Mouse (Mus musculus): ENCODE data around the gene Gm20388. TPM values are rescaled to one million over a fixed set of nuclear protein-coding genes. Genes with fewer than 3 reads are reported as not detected.

Gm20388 gene
- polyA plus RNA-seq, 1 experiment from 2014 or later: not detected

DNA sequence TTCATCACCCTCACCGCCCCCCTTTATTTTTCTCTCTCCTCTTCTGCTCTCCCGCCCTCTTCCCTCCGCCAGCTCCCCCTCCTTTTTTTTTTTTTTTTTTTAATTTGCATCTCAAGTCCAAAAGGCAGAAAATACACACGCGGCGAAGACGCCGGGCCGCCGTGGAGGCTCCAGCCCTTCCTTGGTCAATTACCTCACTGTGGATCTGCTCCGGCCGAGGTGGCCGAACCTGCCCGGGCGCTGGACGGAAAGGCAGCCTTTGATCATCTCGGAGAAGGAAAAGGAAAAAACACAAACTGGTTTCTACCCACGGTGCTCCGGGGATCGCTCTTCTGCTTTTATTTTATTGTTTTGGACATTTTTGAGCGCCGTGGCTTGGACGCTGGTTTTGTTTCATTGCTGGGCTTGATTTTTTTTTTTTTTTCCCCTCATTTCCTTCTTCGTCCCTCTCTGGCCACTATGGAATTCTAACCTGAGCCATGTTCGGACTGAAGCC, 578.0 kb downstream of the Gm20388 start:
- Histone ChIP-seq H3K9me3 (ENCODE audit: control insufficient read depth, low read length) (no peaks in the 10 kb centered on the region), H3K27me3 (ENCODE audit: control insufficient read depth, insufficient read depth, low read length) (no peaks in the 10 kb centered on the region), H3K4me2 (replicated peaks) (peak overlapping the region; percentile 98), H3K36me3 (replicated peaks; ENCODE audit: control insufficient read depth, insufficient read depth) (no peaks in the 10 kb centered on the region), H3K9ac (peak overlapping the region; percentile 94), H3K4me3 (replicated peaks; ENCODE audit: low read length) (peak overlapping the region; percentile 87), H3K27ac (peak overlapping the region; percentile 100), H3K4me1 (replicated peaks; ENCODE audit: control insufficient read depth, insufficient read depth, low read length) (peaks cover 68% of the 10 kb centered on the region)
- DNase-seq (ENCODE audit: low spot score) (no peak), ATAC-seq (ENCODE audit: low FRiP score) (no peak)
- under 1% methylated on average over 24 of the region's 25 CpGs for WGBS

DNA sequence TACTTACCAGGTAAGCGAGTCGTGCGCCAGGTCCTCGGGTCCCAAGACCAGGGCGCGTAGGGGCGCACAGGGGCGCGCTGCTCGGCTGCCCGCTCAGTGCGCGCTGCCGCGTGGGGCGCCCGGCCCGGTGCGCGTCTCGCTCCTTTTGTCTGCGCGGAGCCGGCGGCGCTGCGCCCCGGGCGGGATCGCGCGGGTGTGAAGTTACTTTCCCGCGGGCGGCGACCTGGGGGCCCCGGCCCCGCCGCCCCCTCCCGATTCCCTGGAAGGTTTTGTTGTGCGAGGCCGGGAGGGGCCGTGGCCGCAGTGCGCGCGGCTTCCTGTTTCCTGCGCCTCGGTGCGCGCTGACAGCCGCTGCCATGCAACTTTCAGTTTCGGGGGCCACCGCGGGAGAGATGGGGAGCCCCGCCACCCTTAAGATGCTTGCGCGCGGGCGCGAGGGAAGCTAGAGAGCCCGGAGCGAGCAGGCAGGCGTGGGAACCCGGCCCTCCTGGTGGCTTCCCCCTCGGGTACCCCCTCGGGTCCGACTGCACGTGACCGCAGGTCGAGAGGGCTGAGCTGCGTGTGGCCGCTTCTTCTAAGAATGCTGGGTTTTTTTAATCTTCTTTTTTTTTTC, 578.6 kb downstream of the Gm20388 start:
- ATAC-seq (ENCODE audit: low FRiP score) (no peak), DNase-seq (ENCODE audit: low spot score) (peak; percentile 68)
- peak overlapping the region; percentile 98 for H3K4me2 ChIP-seq (replicated peaks)
- under 1% methylated on average over 70 of the region's 73 CpGs for WGBS
- H3K36me3 ChIP-seq (replicated peaks; ENCODE audit: control insufficient read depth, insufficient read depth): no peaks in the 10 kb centered on the region
- peak overlapping the region; percentile 100 for H3K27ac ChIP-seq
- H3K4me3 ChIP-seq (replicated peaks; ENCODE audit: low read length): peak overlapping the region; percentile 87
- peaks cover 69% of the 10 kb centered on the region for H3K4me1 ChIP-seq (replicated peaks; ENCODE audit: control insufficient read depth, insufficient read depth, low read length)
- H3K9ac ChIP-seq: peak overlapping the region; percentile 94
- H3K9me3 ChIP-seq (ENCODE audit: control insufficient read depth, low read length): no peaks in the 10 kb centered on the region
- no peaks in the 10 kb centered on the region for H3K27me3 ChIP-seq (ENCODE audit: control insufficient read depth, insufficient read depth, low read length)

DNA sequence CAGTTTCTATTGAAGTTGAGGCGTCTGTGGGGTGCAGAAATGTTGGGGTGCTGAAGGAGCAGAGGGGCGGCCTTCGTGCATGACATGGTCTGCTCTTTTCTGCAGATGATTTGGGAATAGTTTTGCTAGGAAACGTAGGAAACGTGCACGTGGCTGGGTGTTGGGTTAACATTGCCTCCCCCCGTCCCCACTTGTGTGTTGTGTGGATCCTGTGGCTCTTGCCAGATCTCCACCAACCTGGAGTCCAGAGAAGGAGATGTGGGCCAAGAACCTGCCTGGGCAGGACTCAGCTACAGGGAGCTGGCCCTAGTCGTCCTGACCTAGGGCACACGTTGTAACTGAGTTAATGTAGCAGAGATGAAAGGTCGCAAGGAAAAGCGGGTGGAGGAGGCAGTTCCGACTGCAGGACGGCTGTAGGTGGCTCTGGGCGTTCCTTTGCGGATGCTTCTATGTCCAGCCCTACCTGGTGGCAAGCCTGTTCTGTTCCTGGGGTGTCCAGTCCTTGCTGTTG, 579.2 kb downstream of the Gm20388 start:
- Histone ChIP-seq H3K4me2 (replicated peaks) (peak overlapping the region; percentile 98), H3K27ac (peak overlapping the region; percentile 100), H3K4me1 (replicated peaks; ENCODE audit: control insufficient read depth, insufficient read depth, low read length) (peaks cover 69% of the 10 kb centered on the region), H3K27me3 (ENCODE audit: control insufficient read depth, insufficient read depth, low read length) (no peaks in the 10 kb centered on the region), H3K9ac (peak overlapping the region; percentile 94), H3K4me3 (replicated peaks; ENCODE audit: low read length) (peak overlapping the region; percentile 87), H3K9me3 (ENCODE audit: control insufficient read depth, low read length) (no peaks in the 10 kb centered on the region), H3K36me3 (replicated peaks; ENCODE audit: control insufficient read depth, insufficient read depth) (no peaks in the 10 kb centered on the region)
- DNase-seq (ENCODE audit: low spot score) (no peak), ATAC-seq (ENCODE audit: low FRiP score) (no peak)
- whole genome bisulfite sequencing: 1% methylated on average over 15 of the region's 15 CpGs

DNA sequence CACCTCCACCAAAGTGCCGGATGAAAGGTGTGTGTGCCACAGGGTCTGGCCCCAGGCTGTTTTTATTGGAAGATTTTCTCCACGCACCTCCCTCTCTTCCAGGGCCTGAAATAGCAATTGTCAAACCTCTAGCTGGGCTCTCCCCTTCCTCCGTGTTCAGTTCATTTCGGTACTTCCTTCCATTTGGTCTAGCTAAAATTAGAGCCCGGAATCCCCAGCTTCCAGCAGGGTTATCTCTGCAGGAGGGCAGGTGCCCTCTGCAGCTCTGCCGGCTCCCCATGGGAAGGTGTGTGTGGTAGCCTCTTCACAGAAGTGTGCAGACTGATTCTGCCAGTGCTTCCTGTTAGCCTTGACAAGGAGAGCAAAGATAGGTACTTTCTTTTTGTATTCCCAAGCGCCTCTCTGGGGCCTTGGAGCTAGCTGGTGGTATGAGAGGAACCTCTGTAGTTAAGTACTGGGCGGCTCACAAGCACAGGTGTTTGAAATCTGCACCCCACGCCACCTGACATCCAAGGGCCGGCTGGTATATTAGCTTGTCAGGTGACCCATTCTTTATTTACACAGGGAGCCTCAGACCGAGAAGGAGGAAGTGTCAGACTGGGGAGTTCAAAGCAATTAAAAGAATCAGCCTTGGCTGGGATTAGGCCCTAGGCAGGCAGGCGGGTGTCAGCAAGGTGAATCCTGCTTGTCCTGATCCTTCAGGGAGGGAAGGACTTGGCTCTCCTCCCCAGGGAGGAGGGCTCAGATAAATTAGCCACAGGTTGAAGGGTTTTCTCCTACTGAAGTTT, 579.9 kb downstream of the Gm20388 start:
- Histone ChIP-seq H3K36me3 (replicated peaks; ENCODE audit: control insufficient read depth, insufficient read depth) (no peaks in the 10 kb centered on the region), H3K9ac (peak overlapping the region; percentile 94), H3K27me3 (ENCODE audit: control insufficient read depth, insufficient read depth, low read length) (no peaks in the 10 kb centered on the region), H3K27ac (peak overlapping the region; percentile 100), H3K4me1 (replicated peaks; ENCODE audit: control insufficient read depth, insufficient read depth, low read length) (peaks cover 69% of the 10 kb centered on the region), H3K4me2 (replicated peaks) (peak overlapping the region; percentile 98), H3K9me3 (ENCODE audit: control insufficient read depth, low read length) (no peaks in the 10 kb centered on the region), H3K4me3 (replicated peaks; ENCODE audit: low read length) (peak overlapping the region; percentile 87)
- ATAC-seq (ENCODE audit: low FRiP score) (no peak), DNase-seq (ENCODE audit: low spot score) (no peak)
- WGBS: 13% methylated on average over 12 of the region's 12 CpGs

DNA sequence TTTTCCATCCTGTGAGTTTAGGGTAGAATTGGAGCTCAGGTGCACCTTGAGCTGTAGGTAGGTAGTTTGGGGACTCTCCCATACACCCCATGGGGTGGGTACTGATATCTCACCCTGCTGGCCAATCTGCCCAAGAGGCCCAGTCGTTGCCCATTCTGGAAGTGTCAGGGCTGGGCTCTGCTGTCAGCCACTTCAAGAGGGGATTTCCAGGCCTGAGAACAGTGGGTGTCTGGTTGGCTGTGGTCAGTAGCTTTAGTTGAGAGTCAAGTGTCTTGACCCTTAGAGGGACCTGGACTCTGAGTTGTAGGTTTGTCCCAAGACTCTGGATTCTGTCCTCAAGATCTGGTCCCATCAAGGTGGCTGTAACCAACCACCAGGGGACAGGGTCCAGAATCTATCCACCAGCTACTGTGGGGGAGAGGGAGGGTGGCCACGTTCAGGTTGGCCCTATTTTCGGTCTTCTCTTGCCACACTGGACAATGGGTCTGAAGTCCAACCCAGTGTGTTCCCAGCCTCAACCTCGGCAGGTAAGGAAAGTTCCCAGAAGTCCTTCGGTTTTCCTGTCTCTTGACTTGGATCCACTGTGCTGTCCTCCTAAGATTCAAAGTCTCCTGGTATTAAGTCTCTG, 580.6 kb downstream of the Gm20388 start:
- Histone ChIP-seq H3K4me2 (replicated peaks) (peak overlapping the region; percentile 98), H3K9ac (peak overlapping the region; percentile 94), H3K27ac (0 out of 2 replicates have a peak overlapping the region, but pooled peaks have one; percentile 100), H3K36me3 (replicated peaks; ENCODE audit: control insufficient read depth, insufficient read depth) (no peaks in the 10 kb centered on the region), H3K4me1 (replicated peaks; ENCODE audit: control insufficient read depth, insufficient read depth, low read length) (peaks cover 64% of the 10 kb centered on the region), H3K4me3 (replicated peaks; ENCODE audit: low read length) (peak overlapping the region; percentile 87), H3K27me3 (ENCODE audit: control insufficient read depth, insufficient read depth, low read length) (no peaks in the 10 kb centered on the region), H3K9me3 (ENCODE audit: control insufficient read depth, low read length) (no peaks in the 10 kb centered on the region)
- ATAC-seq (ENCODE audit: low FRiP score) (no peak), DNase-seq (ENCODE audit: low spot score) (no peak)
- WGBS: 73% methylated on average over 5 of the region's 5 CpGs

DNA sequence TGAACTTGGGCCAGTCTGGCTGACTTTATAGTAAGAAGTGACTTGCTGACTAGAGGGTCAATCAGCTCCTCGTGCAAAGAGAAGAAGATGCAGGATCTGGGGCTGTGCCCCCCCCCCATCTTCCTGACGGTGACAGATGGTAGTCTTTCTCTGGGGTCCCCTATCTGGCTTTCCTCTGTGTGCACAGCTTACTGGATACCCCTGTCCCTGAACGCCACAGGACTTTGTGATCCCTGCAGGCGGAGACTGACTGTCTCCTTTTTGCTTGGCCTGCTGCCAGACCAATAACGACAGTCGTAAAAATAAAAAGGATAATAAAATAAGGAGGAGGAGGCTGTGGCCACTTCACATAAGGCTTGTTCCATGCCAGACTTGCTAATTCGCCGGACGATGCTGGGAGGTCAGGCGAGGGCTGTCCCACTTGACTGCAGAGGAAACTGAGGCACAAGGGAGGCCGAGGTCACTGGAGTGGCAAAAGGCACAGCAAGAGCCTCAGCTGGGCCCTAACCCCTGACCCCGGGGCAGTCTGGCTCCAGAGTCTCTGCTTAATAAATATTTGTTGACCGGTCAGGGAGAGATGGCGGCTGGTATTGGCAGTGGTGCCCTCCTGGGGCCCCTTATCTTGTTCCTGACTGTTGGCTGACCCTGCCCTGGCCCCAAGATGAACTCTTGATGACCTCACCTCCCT, 581.7 kb downstream of the Gm20388 start:
- ATAC-seq (ENCODE audit: low FRiP score) (no peak), DNase-seq (ENCODE audit: low spot score) (no peak)
- peak overlapping the region; percentile 50 for H3K9ac ChIP-seq
- H3K4me2 ChIP-seq (replicated peaks): peak overlapping the region; percentile 98
- 24% methylated on average over 14 of the region's 14 CpGs for WGBS
- H3K36me3 ChIP-seq (replicated peaks; ENCODE audit: control insufficient read depth, insufficient read depth): no peaks in the 10 kb centered on the region
- H3K27ac ChIP-seq: no peak overlapping the region
- H3K27me3 ChIP-seq (ENCODE audit: control insufficient read depth, insufficient read depth, low read length): no peaks in the 10 kb centered on the region
- peaks cover 62% of the 10 kb centered on the region for H3K4me1 ChIP-seq (replicated peaks; ENCODE audit: control insufficient read depth, insufficient read depth, low read length)
- H3K9me3 ChIP-seq (ENCODE audit: control insufficient read depth, low read length): no peaks in the 10 kb centered on the region
- peak overlapping the region; percentile 87 for H3K4me3 ChIP-seq (replicated peaks; ENCODE audit: low read length)

DNA sequence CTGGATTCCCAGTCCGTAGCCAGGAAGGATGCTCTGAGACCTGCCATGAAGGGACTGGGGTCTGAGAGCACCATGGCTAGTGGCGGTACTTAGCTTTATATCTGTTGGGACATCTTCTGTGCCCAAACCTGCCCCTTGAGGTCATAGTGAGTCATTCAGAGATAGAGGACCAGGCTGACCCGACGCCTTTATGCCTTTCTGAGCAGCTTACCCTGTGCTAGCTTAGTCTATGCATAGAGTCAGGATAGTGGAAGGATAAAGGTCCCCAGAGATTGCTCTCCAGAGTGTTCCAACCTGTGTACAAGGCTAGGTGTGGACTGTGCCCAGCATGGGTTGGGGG, 582.2 kb downstream of the Gm20388 start:
- no peaks in the 10 kb centered on the region for H3K36me3 ChIP-seq (replicated peaks; ENCODE audit: control insufficient read depth, insufficient read depth)
- no peaks in the 10 kb centered on the region for H3K9me3 ChIP-seq (ENCODE audit: control insufficient read depth, low read length)
- H3K4me3 ChIP-seq (replicated peaks; ENCODE audit: low read length): peak overlapping the region; percentile 87
- WGBS: 42% methylated on average over 4 of the region's 4 CpGs
- peak overlapping the region; percentile 50 for H3K9ac ChIP-seq
- no peaks in the 10 kb centered on the region for H3K27me3 ChIP-seq (ENCODE audit: control insufficient read depth, insufficient read depth, low read length)
- no peak for DNase-seq (ENCODE audit: low spot score)
- H3K4me1 ChIP-seq (replicated peaks; ENCODE audit: control insufficient read depth, insufficient read depth, low read length): peaks cover 68% of the 10 kb centered on the region
- H3K27ac ChIP-seq: no peak overlapping the region
- peak overlapping the region; percentile 98 for H3K4me2 ChIP-seq (replicated peaks)
- no peak for ATAC-seq (ENCODE audit: low FRiP score)

DNA sequence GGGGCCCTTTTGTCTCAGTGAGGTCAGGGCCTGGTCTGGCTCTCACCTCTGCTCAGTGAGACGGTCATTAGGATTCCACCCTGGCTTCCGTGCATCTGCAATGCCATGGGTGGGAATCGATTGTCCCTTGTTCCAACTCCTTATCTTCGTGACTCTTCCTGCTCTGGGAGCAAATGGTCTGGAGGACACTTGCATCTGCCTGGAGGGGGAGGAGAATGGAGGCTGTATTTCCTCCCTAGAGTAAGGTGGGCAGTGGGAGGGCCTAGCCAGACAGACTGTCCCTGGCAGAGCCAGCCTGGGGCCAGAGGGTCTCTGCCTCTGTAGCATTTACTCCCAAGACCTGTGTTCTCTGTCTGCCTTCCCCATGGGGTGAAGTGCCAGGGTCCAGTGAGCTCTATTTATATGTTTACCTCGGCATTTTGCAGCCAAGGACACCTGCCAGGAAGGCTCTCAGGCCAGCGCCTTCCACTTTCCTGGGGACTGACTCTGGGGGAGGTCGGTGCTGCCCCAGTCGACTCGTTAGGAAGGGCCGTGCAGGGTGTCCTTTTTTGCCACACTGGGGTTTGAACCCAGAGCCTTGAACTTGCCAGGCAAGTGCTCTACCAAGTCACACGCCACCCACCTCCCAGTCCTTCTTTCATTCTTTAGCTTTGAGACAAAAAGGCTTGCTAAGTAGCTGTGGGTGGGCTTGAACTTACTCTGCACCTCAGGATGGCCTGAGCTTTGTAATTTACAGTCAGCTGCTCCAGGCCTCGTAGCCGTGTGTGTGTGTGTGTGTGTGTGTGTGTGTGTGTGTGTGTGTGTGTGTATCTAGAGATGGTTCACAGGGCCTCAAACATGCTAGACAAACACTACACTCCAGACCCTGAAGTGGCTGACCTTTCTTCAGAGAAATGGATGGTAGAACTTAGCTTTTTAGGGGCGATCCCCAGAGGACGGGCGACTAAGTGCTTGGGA, 583.1 kb downstream of the Gm20388 start:
- ATAC-seq (ENCODE audit: low FRiP score) (no peak), DNase-seq (ENCODE audit: low spot score) (no peak)
- H3K4me2 ChIP-seq (replicated peaks): peak overlapping the region; percentile 98
- peak overlapping the region; percentile 50 for H3K9ac ChIP-seq
- no peaks in the 10 kb centered on the region for H3K9me3 ChIP-seq (ENCODE audit: control insufficient read depth, low read length)
- no peaks in the 10 kb centered on the region for H3K27me3 ChIP-seq (ENCODE audit: control insufficient read depth, insufficient read depth, low read length)
- peak overlapping the region; percentile 87; the same call in 1 of the 2 replicates for H3K4me3 ChIP-seq (replicated peaks; ENCODE audit: low read length)
- H3K36me3 ChIP-seq (replicated peaks; ENCODE audit: control insufficient read depth, insufficient read depth): no peaks in the 10 kb centered on the region
- H3K27ac ChIP-seq: no peak overlapping the region
- WGBS: 52% methylated on average over 16 of the region's 16 CpGs
- H3K4me1 ChIP-seq (replicated peaks; ENCODE audit: control insufficient read depth, insufficient read depth, low read length): peaks cover 77% of the 10 kb centered on the region
